Mouse (Mus musculus): ENCODE measurements around the gene Mex3a. TPM values are rescaled to one million over a fixed set of nuclear protein-coding genes. Genes with fewer than 3 reads are reported as not detected.

Gene Mex3a
- polyA plus RNA-seq, 1 experiment from 2014 or later = 20.4 TPM

- Histone ChIP-seq H3K9me3 (ENCODE audit: control insufficient read depth, low read length) (no peaks in the 10 kb centered on the region), H3K4me2 (ENCODE audit: low read length) (no peak overlapping the region), H3K4me1 (ENCODE audit: control insufficient read depth, insufficient read depth, low read depth, low read length) (peaks cover 4% of the 10 kb centered on the region), H3K9ac (ENCODE audit: low read depth, low read length) (no peak overlapping the region), H3K27me3 (replicated peaks; ENCODE audit: control insufficient read depth, insufficient read depth, low read length) (no peaks in the 10 kb centered on the region), H3K4me3 (ENCODE audit: low read length) (no peak overlapping the region), H3K27ac (ENCODE audit: low read depth, low read length) (no peak overlapping the region), H3K36me3 (ENCODE audit: control insufficient read depth, insufficient read depth, low read length) (no peaks in the 10 kb centered on the region)
- ATAC-seq = no peak
- 77% methylated on average over 6 of the region's 6 CpGs for WGBS
These were observed 14.7 kb downstream of the Mex3a start for GRCm38 (mm10) chr3:88546674-88547418.

GRCm38 (mm10) chr3:88548180-88548917 is 16.2 kb downstream of the Mex3a start, which contains the start of gene Rab25:
Gene Rab25 (minus strand): TSS chr3:88548300.
- Histone ChIP-seq H3K9me3 (ENCODE audit: control insufficient read depth, low read length) (no peaks in the 10 kb centered on the region), H3K27me3 (replicated peaks; ENCODE audit: control insufficient read depth, insufficient read depth, low read length) (no peaks in the 10 kb centered on the region), H3K4me1 (ENCODE audit: control insufficient read depth, insufficient read depth, low read depth, low read length) (peaks cover 9% of the 10 kb centered on the region), H3K9ac (ENCODE audit: low read depth, low read length) (no peak within 1 kb of the TSS), H3K4me2 (ENCODE audit: low read length) (no peak within 1 kb of the TSS), H3K36me3 (ENCODE audit: control insufficient read depth, insufficient read depth, low read length) (no peaks in the 10 kb centered on the region), H3K27ac (ENCODE audit: low read depth, low read length) (no peak within 1 kb of the TSS), H3K4me3 (ENCODE audit: low read length) (no peak within 1 kb of the TSS)
- ATAC-seq = no peak
- WGBS = 51% methylated on average over 18 of the region's 18 CpGs

- H3K27me3 ChIP-seq (replicated peaks; ENCODE audit: control insufficient read depth, insufficient read depth, low read length) = no peaks in the 10 kb centered on the region
- H3K9ac ChIP-seq (ENCODE audit: low read depth, low read length) = no peak overlapping the region
- 77% methylated on average over 4 of the region's 4 CpGs for WGBS
- ATAC-seq = no peak
- H3K36me3 ChIP-seq (ENCODE audit: control insufficient read depth, insufficient read depth, low read length) = peaks cover 3% of the 10 kb centered on the region
- H3K4me2 ChIP-seq (ENCODE audit: low read length) = peak overlapping the region; percentile 91
- no peak overlapping the region for H3K4me3 ChIP-seq (ENCODE audit: low read length)
- H3K27ac ChIP-seq (ENCODE audit: low read depth, low read length) = no peak overlapping the region
- peaks cover 20% of the 10 kb centered on the region for H3K4me1 ChIP-seq (ENCODE audit: control insufficient read depth, insufficient read depth, low read depth, low read length)
- no peaks in the 10 kb centered on the region for H3K9me3 ChIP-seq (ENCODE audit: control insufficient read depth, low read length)
These were observed 19.4 kb downstream of the Mex3a start for GRCm38 (mm10) chr3:88551586-88551985.

GRCm38 (mm10) chr3:88552082-88552645 is 20.0 kb downstream of the Mex3a start:
- H3K9me3 ChIP-seq (ENCODE audit: control insufficient read depth, low read length) = no peaks in the 10 kb centered on the region
- H3K27me3 ChIP-seq (replicated peaks; ENCODE audit: control insufficient read depth, insufficient read depth, low read length) = no peaks in the 10 kb centered on the region
- peaks cover 7% of the 10 kb centered on the region for H3K36me3 ChIP-seq (ENCODE audit: control insufficient read depth, insufficient read depth, low read length)
- no peak for ATAC-seq
- peak overlapping the region; percentile 91 for H3K4me2 ChIP-seq (ENCODE audit: low read length)
- H3K4me3 ChIP-seq (ENCODE audit: low read length) = peak overlapping the region; percentile 78
- peak overlapping the region; percentile 79 for H3K9ac ChIP-seq (ENCODE audit: low read depth, low read length)
- 25% methylated on average over 16 of the region's 16 CpGs for WGBS
- peak overlapping the region; percentile 56 for H3K27ac ChIP-seq (ENCODE audit: low read depth, low read length)
- H3K4me1 ChIP-seq (ENCODE audit: control insufficient read depth, insufficient read depth, low read depth, low read length) = peaks cover 20% of the 10 kb centered on the region

GRCm38 (mm10) chr3:88552676-88553524 is 20.7 kb downstream of the Mex3a start, which contains the start of gene Lamtor2:
Gene Lamtor2 (minus strand): TSS chr3:88553074.
- H3K4me1 ChIP-seq (ENCODE audit: control insufficient read depth, insufficient read depth, low read depth, low read length) = peaks cover 20% of the 10 kb centered on the region
- H3K9ac ChIP-seq (ENCODE audit: low read depth, low read length) = peak within 1 kb of the TSS; percentile 96
- H3K27me3 ChIP-seq (replicated peaks; ENCODE audit: control insufficient read depth, insufficient read depth, low read length) = no peaks in the 10 kb centered on the region
- peak; percentile 93 for ATAC-seq
- peak within 1 kb of the TSS; percentile 78 for H3K4me3 ChIP-seq (ENCODE audit: low read length)
- WGBS = under 1% methylated on average over 48 of the region's 48 CpGs
- peak within 1 kb of the TSS; percentile 94 for H3K27ac ChIP-seq (ENCODE audit: low read depth, low read length)
- H3K9me3 ChIP-seq (ENCODE audit: control insufficient read depth, low read length) = no peaks in the 10 kb centered on the region
- peak within 1 kb of the TSS; percentile 91 for H3K4me2 ChIP-seq (ENCODE audit: low read length)
- H3K36me3 ChIP-seq (ENCODE audit: control insufficient read depth, insufficient read depth, low read length) = peaks cover 7% of the 10 kb centered on the region

GRCm38 (mm10) chr3:88553525-88553879 is 21.3 kb downstream of the Mex3a start, which contains the start of gene Ubqln4:
Gene Ubqln4 (plus strand): TSS chr3:88553758.
- H3K9ac ChIP-seq (ENCODE audit: low read depth, low read length) = peak within 1 kb of the TSS; percentile 96
- H3K27me3 ChIP-seq (replicated peaks; ENCODE audit: control insufficient read depth, insufficient read depth, low read length) = no peaks in the 10 kb centered on the region
- no peaks in the 10 kb centered on the region for H3K9me3 ChIP-seq (ENCODE audit: control insufficient read depth, low read length)
- H3K36me3 ChIP-seq (ENCODE audit: control insufficient read depth, insufficient read depth, low read length) = peaks cover 13% of the 10 kb centered on the region
- H3K4me1 ChIP-seq (ENCODE audit: control insufficient read depth, insufficient read depth, low read depth, low read length) = peaks cover 20% of the 10 kb centered on the region
- H3K4me3 ChIP-seq (ENCODE audit: low read length) = peak within 1 kb of the TSS; percentile 78
- peak; percentile 82 for ATAC-seq
- peak within 1 kb of the TSS; percentile 91 for H3K4me2 ChIP-seq (ENCODE audit: low read length)
- peak within 1 kb of the TSS; percentile 94 for H3K27ac ChIP-seq (ENCODE audit: low read depth, low read length)
- under 1% methylated on average over 21 of the region's 37 CpGs for WGBS

- 0% methylated on average over 40 of the region's 41 CpGs for WGBS
- Histone ChIP-seq H3K36me3 (ENCODE audit: control insufficient read depth, insufficient read depth, low read length) (peaks cover 16% of the 10 kb centered on the region), H3K4me3 (ENCODE audit: low read length) (peak overlapping the region; percentile 78), H3K4me2 (ENCODE audit: low read length) (peak overlapping the region; percentile 91), H3K27ac (ENCODE audit: low read depth, low read length) (peak overlapping the region; percentile 94), H3K4me1 (ENCODE audit: control insufficient read depth, insufficient read depth, low read depth, low read length) (peaks cover 20% of the 10 kb centered on the region), H3K27me3 (replicated peaks; ENCODE audit: control insufficient read depth, insufficient read depth, low read length) (no peaks in the 10 kb centered on the region), H3K9ac (ENCODE audit: low read depth, low read length) (peak overlapping the region; percentile 96), H3K9me3 (ENCODE audit: control insufficient read depth, low read length) (no peaks in the 10 kb centered on the region)
- ATAC-seq = peak; percentile 45
These were observed 21.8 kb downstream of the Mex3a start for GRCm38 (mm10) chr3:88553880-88554586.

- H3K9ac ChIP-seq (ENCODE audit: low read depth, low read length) = no peak overlapping the region
These were observed 22.9 kb downstream of the Mex3a start for GRCm38 (mm10) chr3:88555069-88555605.

More at GRCm38 (mm10) chr3:88555069-88555605, 22.9 kb downstream of the Mex3a start:
- Histone ChIP-seq H3K9me3 (ENCODE audit: control insufficient read depth, low read length) (no peaks in the 10 kb centered on the region), H3K4me3 (ENCODE audit: low read length) (no peak overlapping the region), H3K27ac (ENCODE audit: low read depth, low read length) (no peak overlapping the region), H3K27me3 (replicated peaks; ENCODE audit: control insufficient read depth, insufficient read depth, low read length) (no peaks in the 10 kb centered on the region), H3K36me3 (ENCODE audit: control insufficient read depth, insufficient read depth, low read length) (peaks cover 19% of the 10 kb centered on the region), H3K4me1 (ENCODE audit: control insufficient read depth, insufficient read depth, low read depth, low read length) (peaks cover 20% of the 10 kb centered on the region), H3K4me2 (ENCODE audit: low read length) (peak overlapping the region; percentile 91)
- 87% methylated on average over 5 of the region's 5 CpGs for WGBS
- no peak for ATAC-seq
